Mouse (Mus musculus) megakaryocyte, embryonic 14.5 days (primary cell): Measurements from ENCODE around the gene Myl3.

ENCODE experiments used
- FLI1 ChIP-seq: IDR thresholded peaks from 2 replicates; pipeline ENCODE4 v1.6.1; 2012; ENCODE audit warnings: low read length, inconsistent platforms, mixed read lengths
- GATA1 ChIP-seq: IDR thresholded peaks from 3 replicates; pipeline ENCODE4 v1.6.1; 2012; ENCODE audit warnings: mixed read lengths, low read length, inconsistent platforms, borderline replicate concordance

GRCm38 (mm10) chr9:110797866-110798265, 56.2 kb downstream of the Myl3 start, which contains the start of gene Prss42:
- TF ChIP-seq FLI1 = no peak
- no peak for TF ChIP-seq GATA1
